Mouse (Mus musculus): ENCODE measurements around the gene Slfn8. TPM values are rescaled to one million over a fixed set of nuclear protein-coding genes. Genes with fewer than 3 reads are reported as not detected.
"Not testable (repeated sequence)": the region's sequence is repeated elsewhere in the genome, so short reads cannot be mapped to it uniquely, and the experiment has no call there.

The Slfn8 gene
- polyA plus RNA-seq, 1 experiment, result 1.3 TPM

DNA sequence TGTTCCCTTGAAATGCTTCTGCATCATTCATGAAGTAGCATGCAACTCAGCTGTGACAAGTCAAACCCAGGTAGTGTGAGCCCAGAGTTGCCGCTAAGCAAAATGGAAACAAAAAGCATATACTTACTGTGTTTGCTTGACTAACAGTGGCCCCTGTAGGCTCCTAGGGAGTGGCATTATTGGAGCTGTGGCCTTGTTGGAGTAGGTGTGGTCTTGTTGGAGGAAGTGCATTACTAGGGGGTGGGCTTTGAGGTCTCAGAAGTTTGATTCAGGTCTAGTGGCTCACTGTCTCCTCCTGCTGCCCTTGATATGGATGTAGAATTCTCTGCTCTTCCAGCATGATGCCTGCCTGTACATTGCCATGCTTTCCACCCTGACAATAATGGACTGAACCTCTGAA is 19.7 kb upstream of the Slfn8 start:
- TF ChIP-seq CTCF (conservative IDR thresholded peaks at IDR 0.05; ENCODE audit: insufficient read depth, insufficient read length, low read depth, low read length), result no peak
- TF ChIP-seq POLR2A (IDR thresholded peaks at IDR 0.05; ENCODE audit: low read depth, low read length), result no peak
- no peak overlapping the region for H3K27ac ChIP-seq (ENCODE audit: insufficient read depth, low read depth, low read length)
- no peak for DNase-seq
- 27% methylated on average over 1 of the region's 1 CpGs for whole genome bisulfite sequencing
- H3K36me3 ChIP-seq (ENCODE audit: control insufficient read depth, insufficient read depth, low read length), result no peaks in the 10 kb centered on the region
- no peaks in the 10 kb centered on the region for H3K4me1 ChIP-seq (ENCODE audit: control insufficient read depth, insufficient read depth, low read length)
- H3K27me3 ChIP-seq (replicated peaks; ENCODE audit: control insufficient read depth, insufficient read depth, low read length), result no peaks in the 10 kb centered on the region
- no peak overlapping the region for H3K4me3 ChIP-seq (ENCODE audit: insufficient read depth, low read depth, low read length)

DNA sequence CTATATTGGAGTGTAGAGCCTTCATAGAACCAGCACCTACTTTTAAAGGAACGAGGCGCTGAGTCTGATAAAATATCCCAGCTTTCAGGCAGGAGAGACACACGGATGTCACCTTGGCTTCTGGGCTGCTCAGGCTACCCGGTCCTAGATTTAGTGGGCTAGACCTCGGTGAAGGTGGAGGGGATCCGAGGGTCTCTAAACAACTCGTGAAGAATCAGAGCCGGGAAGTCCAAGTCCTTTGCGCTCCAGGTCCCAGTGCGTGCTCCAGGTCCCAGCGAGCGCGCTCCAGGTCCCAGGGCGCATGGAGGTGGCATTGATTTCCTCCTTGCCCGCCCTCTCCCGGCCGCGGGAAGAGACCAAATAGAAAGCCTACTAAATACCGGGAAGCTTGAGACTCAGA is 19.2 kb upstream of the Slfn8 start:
- H3K4me3 ChIP-seq (ENCODE audit: insufficient read depth, low read depth, low read length), result no peak overlapping the region
- H3K27ac ChIP-seq (ENCODE audit: insufficient read depth, low read depth, low read length), result no peak overlapping the region
- no peak for DNase-seq
- no peak for TF ChIP-seq POLR2A (IDR thresholded peaks at IDR 0.05; ENCODE audit: low read depth, low read length)
- no peak for TF ChIP-seq CTCF (conservative IDR thresholded peaks at IDR 0.05; ENCODE audit: insufficient read depth, insufficient read length, low read depth, low read length)
- H3K27me3 ChIP-seq (replicated peaks; ENCODE audit: control insufficient read depth, insufficient read depth, low read length), result no peaks in the 10 kb centered on the region
- no peaks in the 10 kb centered on the region for H3K36me3 ChIP-seq (ENCODE audit: control insufficient read depth, insufficient read depth, low read length)
- no peaks in the 10 kb centered on the region for H3K4me1 ChIP-seq (ENCODE audit: control insufficient read depth, insufficient read depth, low read length)
- 11% methylated on average over 19 of the region's 19 CpGs for WGBS

GRCm38 (mm10) chr11:83039156-83039555 is 18.5 kb upstream of the Slfn8 start:
- no peaks in the 10 kb centered on the region for H3K27me3 ChIP-seq (replicated peaks; ENCODE audit: control insufficient read depth, insufficient read depth, low read length)
- no peaks in the 10 kb centered on the region for H3K4me1 ChIP-seq (ENCODE audit: control insufficient read depth, insufficient read depth, low read length)
- no peak overlapping the region for H3K4me3 ChIP-seq (ENCODE audit: insufficient read depth, low read depth, low read length)
- no peaks in the 10 kb centered on the region for H3K36me3 ChIP-seq (ENCODE audit: control insufficient read depth, insufficient read depth, low read length)
- H3K27ac ChIP-seq (ENCODE audit: insufficient read depth, low read depth, low read length), result no peak overlapping the region
- TF ChIP-seq CTCF (conservative IDR thresholded peaks at IDR 0.05; ENCODE audit: insufficient read depth, insufficient read length, low read depth, low read length) (no peak), POLR2A (IDR thresholded peaks at IDR 0.05; ENCODE audit: low read depth, low read length) (no peak)
- 79% methylated on average over 1 of the region's 1 CpGs for WGBS
- DNase-seq, result no peak

- not testable (repeated sequence) for DNase-seq; H3K4me3 ChIP-seq (ENCODE audit: insufficient read depth, low read depth, low read length); H3K36me3 ChIP-seq (ENCODE audit: control insufficient read depth, insufficient read depth, low read length); H3K27ac ChIP-seq (ENCODE audit: insufficient read depth, low read depth, low read length); H3K4me1 ChIP-seq (ENCODE audit: control insufficient read depth, insufficient read depth, low read length); H3K27me3 ChIP-seq (replicated peaks; ENCODE audit: control insufficient read depth, insufficient read depth, low read length)
- 83% methylated on average over 3 of the region's 3 CpGs for WGBS
Measured at GRCm38 (mm10) chr11:83038686-83039085, 18.1 kb upstream of the Slfn8 start.

DNA sequence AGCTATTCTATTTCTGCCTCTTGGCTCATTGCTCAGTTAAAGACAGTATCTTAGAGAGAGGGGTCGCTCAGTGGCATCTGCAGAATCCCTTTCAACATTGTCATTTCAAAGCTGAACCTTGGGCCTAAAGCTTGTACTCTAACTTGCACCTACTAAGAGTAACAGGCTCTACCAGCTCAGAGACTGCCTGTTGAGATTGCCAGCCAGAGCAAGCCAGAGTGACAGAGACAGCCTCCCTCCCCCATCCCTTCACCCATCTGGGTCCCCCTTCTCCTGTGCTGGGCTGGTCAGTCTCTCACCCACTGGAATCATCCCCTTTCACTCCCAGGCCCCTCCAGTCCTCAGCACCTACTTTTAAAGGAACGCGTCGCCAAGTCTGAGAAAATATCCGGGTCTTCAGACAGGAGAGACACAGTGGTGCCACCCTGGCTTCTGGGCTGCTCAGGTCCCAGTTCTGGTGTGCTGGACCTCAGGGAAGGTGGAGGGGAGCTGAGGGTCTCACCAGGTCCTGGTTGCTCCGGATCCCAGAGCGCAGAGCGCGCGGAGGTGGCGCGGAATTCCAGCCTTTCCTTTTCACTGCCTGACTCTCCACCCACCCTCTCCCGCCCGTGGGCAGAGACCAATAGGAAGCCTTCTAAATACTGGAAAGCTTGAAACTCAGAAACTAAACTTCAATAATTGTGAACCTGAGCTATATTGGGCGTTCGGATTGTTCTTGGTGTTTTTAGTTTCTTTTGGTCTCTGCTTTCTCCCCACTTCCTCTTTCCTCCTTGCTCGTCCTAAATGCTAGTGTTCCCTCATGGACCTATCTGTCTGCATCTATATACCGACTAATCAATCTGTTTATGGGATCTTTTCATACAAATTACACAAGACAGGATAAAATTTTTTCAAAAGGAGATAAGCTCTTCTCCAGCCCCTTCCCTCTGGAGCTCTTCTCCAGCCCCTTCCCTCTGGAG is 770 bp downstream of the Slfn8 start:
- Histone ChIP-seq H3K27ac (ENCODE audit: insufficient read depth, low read depth, low read length) (peak overlapping the region; percentile 15), H3K4me3 (ENCODE audit: insufficient read depth, low read depth, low read length) (peak overlapping the region; percentile 41)
- not testable (repeated sequence) for H3K27me3 ChIP-seq (replicated peaks; ENCODE audit: control insufficient read depth, insufficient read depth, low read length); H3K36me3 ChIP-seq (ENCODE audit: control insufficient read depth, insufficient read depth, low read length); H3K4me1 ChIP-seq (ENCODE audit: control insufficient read depth, insufficient read depth, low read length)
- WGBS, result 82% methylated on average over 18 of the region's 18 CpGs
- DNase-seq, result peak; percentile 3

DNA sequence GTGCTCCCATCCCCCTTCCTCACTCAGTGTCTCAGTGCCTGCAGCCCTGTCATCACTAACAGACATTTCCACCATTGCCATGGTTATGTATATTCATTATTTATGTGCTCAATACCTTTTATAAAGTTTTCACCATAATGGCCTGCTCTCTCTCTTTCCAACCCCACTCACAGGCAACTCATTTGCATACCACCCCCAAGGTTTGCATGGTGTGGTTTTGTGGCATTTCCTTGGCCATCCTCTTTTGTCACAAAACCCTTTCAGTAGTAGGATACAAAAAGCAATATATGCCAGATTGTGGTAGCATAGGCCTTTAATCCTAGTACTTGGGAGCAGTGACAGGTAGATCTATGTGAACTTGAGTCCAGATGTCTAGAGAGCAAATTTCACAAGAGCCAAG is 4.5 kb downstream of the Slfn8 start:
- Histone ChIP-seq H3K27me3 (replicated peaks; ENCODE audit: control insufficient read depth, insufficient read depth, low read length) (no peaks in the 10 kb centered on the region; the same call in 1 of the 2 replicates), H3K27ac (ENCODE audit: insufficient read depth, low read depth, low read length) (no peak overlapping the region), H3K4me1 (ENCODE audit: control insufficient read depth, insufficient read depth, low read length) (no peaks in the 10 kb centered on the region), H3K36me3 (ENCODE audit: control insufficient read depth, insufficient read depth, low read length) (no peaks in the 10 kb centered on the region), H3K4me3 (ENCODE audit: insufficient read depth, low read depth, low read length) (no peak overlapping the region)
- no peak for DNase-seq
- TF ChIP-seq CTCF (conservative IDR thresholded peaks at IDR 0.05; ENCODE audit: insufficient read depth, insufficient read length, low read depth, low read length) (no peak), POLR2A (IDR thresholded peaks at IDR 0.05; ENCODE audit: low read depth, low read length) (no peak)

- H3K4me1 ChIP-seq (ENCODE audit: control insufficient read depth, insufficient read depth, low read length), result no peaks in the 10 kb centered on the region
- TF ChIP-seq POLR2A (IDR thresholded peaks at IDR 0.05; ENCODE audit: low read depth, low read length), result no peak
- WGBS, result 84% methylated on average over 1 of the region's 1 CpGs
- no peak for DNase-seq
- H3K27me3 ChIP-seq (replicated peaks; ENCODE audit: control insufficient read depth, insufficient read depth, low read length), result no peaks in the 10 kb centered on the region; the same call in 1 of the 2 replicates
- no peak overlapping the region for H3K4me3 ChIP-seq (ENCODE audit: insufficient read depth, low read depth, low read length)
- H3K36me3 ChIP-seq (ENCODE audit: control insufficient read depth, insufficient read depth, low read length), result no peaks in the 10 kb centered on the region
- H3K27ac ChIP-seq (ENCODE audit: insufficient read depth, low read depth, low read length), result no peak overlapping the region
Measured at GRCm38 (mm10) chr11:83013356-83013755, 7.3 kb downstream of the Slfn8 start.
